Mouse (Mus musculus): ENCODE results near the gene Kctd21. TPM values are rescaled to one million over a fixed set of nuclear protein-coding genes. Genes with fewer than 3 reads are reported as not detected.

The Kctd21 gene
- 10 to 100 TPM; 10.5 to 14.8 TPM for total RNA-seq (2021)

DNA sequence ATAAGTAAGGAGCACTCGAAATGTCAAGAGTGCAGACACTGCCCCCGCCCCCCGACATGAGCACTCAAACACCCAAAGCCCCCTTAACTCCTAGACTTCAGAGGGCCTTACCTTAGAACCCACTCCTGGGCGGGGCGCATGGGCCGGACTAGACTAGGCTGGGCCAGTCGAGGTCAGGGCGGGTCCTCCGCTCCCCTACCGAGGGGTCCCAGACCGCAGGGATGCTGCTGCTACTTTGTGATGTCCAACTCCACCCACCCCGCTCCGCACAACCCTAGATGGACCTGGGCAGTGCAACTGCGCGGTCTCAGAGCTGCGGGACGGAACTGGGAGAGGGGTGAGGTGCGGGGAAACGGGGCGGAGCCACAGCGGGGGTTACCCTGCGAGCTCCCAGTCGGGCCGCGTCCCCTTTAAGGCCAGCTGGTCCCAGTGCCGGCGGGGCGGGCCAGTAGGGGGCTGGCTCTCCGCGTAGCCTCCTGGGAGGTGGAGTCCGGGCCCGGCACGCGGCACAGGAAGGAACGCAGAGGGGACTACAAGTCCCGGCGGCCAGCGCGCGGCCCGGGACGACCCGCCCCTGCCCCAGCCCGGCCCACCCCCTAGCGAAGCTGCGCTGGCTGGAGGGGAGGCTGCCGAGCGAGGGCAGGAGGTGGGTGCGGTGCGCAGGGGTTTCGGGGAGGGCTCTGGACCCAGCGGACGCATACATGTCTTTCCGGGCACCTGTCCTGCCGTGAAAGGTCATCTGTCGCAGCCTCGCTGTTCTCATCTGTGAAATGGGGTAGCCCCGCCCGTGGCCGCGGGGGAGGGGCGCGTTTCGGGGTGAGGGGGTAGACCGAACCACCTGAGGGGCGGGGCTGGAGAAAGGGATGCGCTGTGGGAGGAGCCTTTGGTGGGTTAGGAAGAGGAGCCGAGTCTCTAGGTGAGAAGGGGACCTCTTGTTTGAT, at the start of gene Kctd21, which contains the start of gene Usp35:
Gene Kctd21 (plus strand): TSS at position 602 of the 941 bp plus-strand sequence.
Gene Usp35 (minus strand): TSS at position 295 of the 941 bp plus-strand sequence.
- peak; percentile 88 to 89 for DNase-seq (ENCODE audit: extremely low spot score in 1 of 2, low spot score in 1 of 2)

- no peak for DNase-seq (ENCODE audit: extremely low spot score in 1 of 2, low spot score in 1 of 2)
These were observed 35.1 kb upstream of the Kctd21 start for GRCm38 (mm10) chr7:97296986-97297385.

- DNase-seq (ENCODE audit: extremely low spot score in 1 of 2, low spot score in 1 of 2): peak; percentile 41 to 70
These were observed 34.7 kb upstream of the Kctd21 start for GRCm38 (mm10) chr7:97297466-97297865.

- no peak for DNase-seq (ENCODE audit: extremely low spot score in 1 of 2, low spot score in 1 of 2)
These were observed 33.8 kb upstream of the Kctd21 start for GRCm38 (mm10) chr7:97298279-97298678.

DNA sequence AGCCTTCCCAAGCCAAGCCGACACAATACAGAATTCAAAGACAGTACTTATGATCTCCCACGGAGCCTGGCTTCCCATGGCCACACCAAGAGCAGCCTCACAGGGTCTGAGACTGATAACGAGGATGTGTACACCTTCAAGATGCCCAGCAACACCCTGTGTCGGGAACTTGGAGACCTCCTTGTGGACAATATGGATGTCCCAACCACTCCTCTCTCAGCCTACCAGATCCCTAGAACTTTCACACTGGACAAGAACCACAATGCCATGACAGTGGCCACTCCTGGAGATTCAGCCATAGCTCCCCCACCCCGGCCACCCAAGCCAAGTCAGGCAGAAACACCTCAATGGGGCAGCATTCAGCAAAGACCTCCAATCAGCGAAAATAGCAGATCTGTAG, 33.2 kb upstream of the Kctd21 start:
- DNase-seq (ENCODE audit: extremely low spot score in 1 of 2, low spot score in 1 of 2): peak in 1 of 2 experiments; percentile 3

GRCm38 (mm10) chr7:97300914-97301313, 31.2 kb upstream of the Kctd21 start:
- DNase-seq (ENCODE audit: extremely low spot score in 1 of 2, low spot score in 1 of 2): no peak

- DNase-seq (ENCODE audit: extremely low spot score in 1 of 2, low spot score in 1 of 2): peak in 1 of 2 experiments; percentile 4
These were observed 30.8 kb upstream of the Kctd21 start for GRCm38 (mm10) chr7:97301321-97301720.

- DNase-seq (ENCODE audit: extremely low spot score in 1 of 2, low spot score in 1 of 2): peak in 1 of 2 experiments; percentile 3
These were observed 29.9 kb upstream of the Kctd21 start for GRCm38 (mm10) chr7:97302261-97302660.

- DNase-seq (ENCODE audit: extremely low spot score in 1 of 2, low spot score in 1 of 2): no peak
These were observed 29.3 kb upstream of the Kctd21 start for GRCm38 (mm10) chr7:97302876-97303275.

DNA sequence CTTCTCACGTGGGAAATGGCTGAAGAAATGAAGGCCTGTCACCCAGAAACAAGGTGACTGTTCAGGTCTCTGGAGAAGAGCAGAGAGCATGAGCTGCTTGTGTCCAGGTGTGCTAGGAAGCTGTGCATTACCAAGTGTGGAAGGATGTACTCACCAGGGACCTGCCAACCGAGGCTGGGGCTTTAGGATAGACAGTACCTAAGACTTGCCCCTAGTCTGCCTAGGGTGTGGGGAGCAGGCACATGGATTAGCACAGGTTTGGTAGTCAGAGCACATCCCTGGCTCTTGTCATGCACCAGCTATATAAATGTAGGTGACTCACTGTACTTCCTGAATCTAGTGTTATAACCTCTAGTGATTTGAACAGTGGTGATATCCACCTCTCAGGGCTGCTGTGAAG, 28.5 kb upstream of the Kctd21 start:
- DNase-seq (ENCODE audit: extremely low spot score in 1 of 2, low spot score in 1 of 2): no peak

- DNase-seq (ENCODE audit: extremely low spot score in 1 of 2, low spot score in 1 of 2): peak in 1 of 2 experiments; percentile 2
These were observed 27.7 kb upstream of the Kctd21 start for GRCm38 (mm10) chr7:97304471-97304870.

DNA sequence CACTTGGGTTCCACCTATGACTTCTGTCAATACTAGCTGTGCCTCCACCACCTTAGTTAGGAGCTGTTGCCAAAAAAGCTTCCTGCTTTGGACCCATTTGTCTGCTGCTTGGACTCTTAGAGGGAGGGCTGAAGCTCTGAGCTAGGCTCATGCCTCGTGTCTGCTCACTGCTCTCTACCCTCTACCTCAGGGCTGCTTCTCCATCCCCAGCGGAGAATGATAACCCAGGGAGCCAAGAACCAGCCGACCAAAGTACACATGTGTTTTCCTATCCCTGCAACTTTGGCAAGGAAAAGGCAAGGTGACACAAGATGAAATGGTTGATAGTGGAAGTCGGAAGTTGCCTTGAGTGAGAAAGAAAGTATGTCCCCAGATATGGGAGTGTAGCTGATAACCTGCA, 26.9 kb upstream of the Kctd21 start:
- DNase-seq (ENCODE audit: extremely low spot score in 1 of 2, low spot score in 1 of 2): peak in 1 of 2 experiments; percentile 3

DNA sequence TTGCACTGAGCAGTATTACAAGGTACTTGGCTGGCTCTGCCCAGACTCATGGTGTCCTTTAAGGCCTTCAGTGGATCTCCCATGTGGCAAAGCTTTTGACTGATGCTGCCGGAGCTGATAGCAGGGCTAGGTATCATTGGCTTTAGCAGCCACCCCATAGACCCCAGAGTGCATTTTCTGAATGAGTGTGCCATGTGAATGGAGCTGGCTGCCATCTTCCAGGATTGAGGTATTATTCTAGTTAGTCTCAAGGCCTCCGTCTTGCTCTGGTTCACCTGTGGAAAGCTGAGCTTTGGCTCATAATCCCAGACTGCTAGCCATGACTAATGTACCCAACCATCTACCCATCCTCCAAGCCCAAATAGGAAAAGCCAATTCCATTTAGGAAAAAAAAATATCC, 25.3 kb upstream of the Kctd21 start:
- DNase-seq (ENCODE audit: extremely low spot score in 1 of 2, low spot score in 1 of 2): peak in 1 of 2 experiments; percentile 5

DNA sequence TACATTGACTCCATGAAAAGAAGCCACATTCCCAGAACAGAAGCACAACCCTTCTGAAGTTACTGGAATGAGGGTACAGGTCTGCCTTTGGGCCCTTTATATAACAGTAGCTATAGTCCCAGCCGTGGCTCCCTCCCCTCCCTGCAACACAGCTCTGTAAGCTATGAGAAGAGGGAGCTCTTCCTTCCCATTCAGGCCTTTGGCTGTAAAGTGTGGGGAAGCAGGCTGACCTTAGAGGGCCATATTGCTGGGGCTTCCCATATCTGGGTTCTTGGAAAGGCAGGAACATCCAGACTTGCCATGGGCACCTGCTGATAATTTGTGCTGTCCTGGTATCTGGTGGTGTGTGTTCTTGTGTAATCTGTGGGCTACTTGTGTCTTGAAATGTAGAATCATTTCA, 24.6 kb upstream of the Kctd21 start:
- peak in 1 of 2 experiments; percentile 5 for DNase-seq (ENCODE audit: extremely low spot score in 1 of 2, low spot score in 1 of 2)

DNA sequence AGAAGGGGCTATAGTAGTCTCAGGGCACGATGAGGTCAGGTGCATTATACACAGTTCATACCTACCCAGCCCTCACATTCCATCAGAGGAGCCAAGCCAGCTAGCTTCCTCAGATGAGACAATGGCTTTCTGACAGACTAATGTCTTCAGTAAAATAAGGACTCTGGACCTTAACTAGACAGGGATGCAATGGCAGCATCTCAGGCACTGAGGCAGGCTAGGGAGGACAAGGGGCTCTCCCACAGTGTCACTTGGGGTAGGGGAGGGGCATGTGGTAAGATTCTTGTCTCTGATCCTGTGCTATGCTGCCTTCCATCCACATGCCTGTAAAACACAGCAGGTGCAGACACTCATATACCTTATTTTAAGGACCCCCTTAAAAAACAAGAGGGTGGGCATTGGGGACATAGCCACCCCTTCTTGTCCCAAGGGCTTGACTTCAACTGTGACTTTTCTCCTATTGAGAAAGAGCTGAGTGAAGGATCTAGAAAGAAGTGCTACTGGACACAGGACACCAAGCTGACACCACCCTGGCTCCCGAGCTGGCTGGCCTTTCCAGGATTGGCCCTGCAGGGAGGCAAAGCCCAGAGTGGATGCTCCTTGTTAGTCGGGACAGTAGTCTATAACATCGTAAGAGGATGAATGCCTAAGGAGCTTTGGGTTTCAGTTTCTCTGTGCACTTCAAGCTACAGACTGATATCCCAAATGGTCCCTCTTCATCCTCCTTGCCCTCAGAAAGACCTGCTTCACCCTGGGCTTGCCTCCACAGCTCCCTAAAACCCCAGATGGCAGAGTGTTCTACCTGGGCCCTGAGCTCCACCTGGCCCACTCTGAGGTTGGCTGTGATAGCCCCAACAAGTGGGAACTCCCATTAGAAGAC, 22.4 kb upstream of the Kctd21 start:
- peak in 1 of 2 experiments; percentile 6 for DNase-seq (ENCODE audit: extremely low spot score in 1 of 2, low spot score in 1 of 2)

- no peak for DNase-seq (ENCODE audit: extremely low spot score in 1 of 2, low spot score in 1 of 2)
These were observed 21.8 kb upstream of the Kctd21 start for GRCm38 (mm10) chr7:97310341-97310635.

DNA sequence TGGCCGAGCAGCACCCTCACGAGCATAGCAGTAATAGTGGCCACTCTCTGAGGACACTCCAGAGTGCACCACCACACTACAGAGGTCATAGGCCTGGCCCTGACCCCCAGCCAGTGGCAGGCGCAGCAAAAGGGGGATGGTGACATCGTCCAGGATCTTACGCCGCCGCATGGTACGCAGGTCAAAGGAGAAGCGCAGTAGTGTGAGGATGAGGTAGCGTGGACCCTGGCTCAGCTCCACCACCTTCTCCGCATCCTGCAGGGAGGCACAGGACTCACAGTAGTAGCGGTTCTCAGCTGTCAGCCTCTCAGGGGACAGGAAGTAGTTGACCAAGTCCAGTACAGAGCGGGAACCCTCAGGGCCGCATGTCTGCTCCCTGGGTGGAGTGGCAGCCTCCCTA, 20.5 kb upstream of the Kctd21 start:
- no peak for DNase-seq (ENCODE audit: extremely low spot score in 1 of 2, low spot score in 1 of 2)

- DNase-seq (ENCODE audit: extremely low spot score in 1 of 2, low spot score in 1 of 2): no peak
These were observed 19.9 kb upstream of the Kctd21 start for GRCm38 (mm10) chr7:97312196-97312595.

DNA sequence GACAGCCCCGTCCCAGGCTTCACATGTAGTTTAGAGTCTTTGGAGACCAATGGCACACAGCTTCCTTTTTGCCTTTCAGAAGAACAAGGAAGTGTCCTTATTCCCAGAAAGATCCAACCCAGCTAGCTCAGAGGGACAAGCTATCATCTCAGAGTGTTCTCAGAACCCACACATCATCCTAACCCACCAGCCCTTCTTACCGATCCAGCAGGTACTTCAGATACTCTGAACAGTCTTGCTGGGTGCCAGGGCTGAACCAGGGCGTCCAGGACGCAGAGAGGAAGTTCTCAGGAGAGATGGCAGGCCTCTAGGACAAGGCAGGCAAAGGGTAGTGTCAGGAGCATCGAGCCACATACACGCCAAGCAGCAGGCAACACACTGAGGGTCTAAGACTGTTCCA, 19.3 kb upstream of the Kctd21 start:
- no peak for DNase-seq (ENCODE audit: extremely low spot score in 1 of 2, low spot score in 1 of 2)

DNA sequence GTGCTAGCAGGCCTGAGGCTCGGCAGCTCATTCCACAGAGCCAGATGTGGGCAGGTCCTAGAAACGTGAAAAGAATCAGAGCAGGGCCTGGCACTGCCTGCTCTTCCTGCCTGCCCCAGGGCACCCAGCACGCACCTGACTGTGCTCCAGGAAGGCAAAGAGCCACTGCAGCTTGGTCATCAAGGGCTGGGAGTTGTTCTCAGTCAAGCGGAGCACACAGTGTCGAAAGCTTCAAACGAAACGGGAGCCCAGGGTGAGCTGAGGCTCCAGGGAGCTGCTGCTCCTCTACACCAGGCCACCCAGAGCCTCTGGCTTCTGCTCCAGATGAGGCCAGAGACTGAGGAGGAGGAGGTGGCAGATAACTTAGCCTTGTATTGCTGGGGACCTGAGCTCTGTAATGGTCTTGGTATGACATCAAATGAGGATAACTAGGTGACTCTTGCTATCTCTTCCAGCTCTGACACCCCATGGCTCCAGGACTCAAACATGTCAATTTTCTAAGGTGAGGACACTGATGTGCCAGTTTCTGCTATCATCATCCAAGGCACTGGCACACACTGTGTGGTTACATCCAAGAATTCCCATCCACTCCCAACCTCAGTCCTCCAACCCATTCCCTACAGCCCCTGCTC, 18.6 kb upstream of the Kctd21 start:
- no peak for DNase-seq (ENCODE audit: extremely low spot score in 1 of 2, low spot score in 1 of 2)

- DNase-seq (ENCODE audit: extremely low spot score in 1 of 2, low spot score in 1 of 2): no peak
These were observed 17.5 kb upstream of the Kctd21 start for GRCm38 (mm10) chr7:97314646-97315045.
